Mouse (Mus musculus): Measurements from ENCODE around the gene Chd1. TPM values are rescaled to one million over a fixed set of nuclear protein-coding genes. Genes with fewer than 3 reads are reported as not detected.
A peak's percentile ranks its signal among the peaks of the same experiment; 100 is the strongest.
"Not testable (repeated sequence)": the region's sequence is repeated elsewhere in the genome, so short reads cannot be mapped to it uniquely, and the experiment has no call there.

Chd1 gene
- polyA plus RNA-seq (2017; shearing (Covaris generic)) = 10 to 100 TPM; 16.3 to 17.3 TPM

- ATAC-seq = peak; percentile 61
These were observed at the start of gene Chd1 for GRCm38 (mm10) chr17:15704475-15705300. Gene Chd1 (plus strand): TSS chr17:15704967.

GRCm38 (mm10) chr17:15656881-15657607 lies 47.7 kb upstream of the Chd1 start:
- ATAC-seq = no peak

DNA sequence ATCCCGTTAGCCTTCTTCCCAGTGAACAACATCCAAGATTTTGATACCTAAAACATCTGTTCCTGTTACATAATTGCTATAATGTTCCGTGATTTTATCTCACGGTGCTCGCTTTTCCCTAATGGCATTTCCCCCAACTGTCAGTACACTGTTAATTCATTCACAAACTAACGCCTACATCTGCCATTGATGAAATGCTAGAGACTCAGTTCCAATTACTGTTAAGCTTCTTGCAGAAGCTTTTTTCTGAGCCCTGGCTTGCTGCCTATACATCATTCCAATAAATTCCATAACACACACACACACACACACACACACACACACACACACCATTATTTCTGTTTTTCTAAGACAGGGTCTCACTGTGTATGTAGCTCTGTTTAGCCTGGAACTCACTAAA lies 31.9 kb upstream of the Chd1 start:
- no peak for ATAC-seq

DNA sequence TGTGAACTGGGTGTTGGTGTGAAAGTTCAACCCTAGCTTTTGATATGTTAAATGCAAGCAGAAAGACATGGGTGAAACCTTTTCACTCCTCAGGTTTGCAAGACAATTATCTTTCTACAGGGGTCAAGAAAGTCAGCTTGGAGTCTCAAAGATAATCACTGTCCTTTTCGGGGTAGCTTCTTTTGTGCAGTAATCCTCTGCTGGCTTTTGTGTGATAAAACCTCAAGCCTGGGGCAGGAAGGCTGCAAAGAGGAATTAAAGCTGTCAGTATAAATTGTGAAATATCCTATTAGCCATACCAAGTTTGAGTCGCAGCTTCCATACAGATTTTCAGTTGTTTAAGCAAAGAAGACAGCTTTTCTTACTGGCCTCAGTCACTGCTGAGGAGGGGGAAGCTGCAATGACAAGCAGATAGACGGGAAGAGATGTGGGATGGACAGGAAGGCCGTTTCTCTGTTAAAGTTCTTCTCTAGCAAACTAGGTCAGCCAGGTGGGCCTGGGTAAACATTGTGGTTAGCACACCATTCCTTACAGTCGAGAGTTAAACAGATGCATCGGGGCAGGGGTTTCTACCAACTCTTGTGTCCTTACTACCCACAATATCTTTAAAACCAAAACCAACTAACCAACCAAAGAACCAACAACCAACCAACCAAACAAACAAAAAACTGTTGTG lies 26.7 kb upstream of the Chd1 start:
- ATAC-seq = no peak

GRCm38 (mm10) chr17:15679966-15680630 lies 24.7 kb upstream of the Chd1 start:
- no peak for ATAC-seq

DNA sequence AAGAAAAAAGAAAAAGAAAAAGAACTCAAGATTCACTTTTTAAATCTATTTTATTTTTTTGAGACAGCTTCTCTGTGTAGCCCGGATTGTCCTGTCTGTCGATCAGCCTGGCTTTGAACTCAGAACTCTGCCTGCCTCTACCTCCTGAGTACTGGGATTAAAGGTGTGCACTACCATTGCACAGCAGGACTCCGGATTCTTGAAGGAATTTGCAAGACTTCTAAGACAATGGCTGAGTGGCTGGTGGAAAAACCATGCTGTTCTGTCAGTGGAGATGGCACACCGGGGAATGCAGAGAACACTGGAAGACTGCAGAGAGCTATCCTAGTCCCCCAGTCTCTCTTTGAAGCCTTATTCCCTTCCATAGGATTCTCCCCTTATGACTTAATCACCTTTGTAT lies 24.1 kb upstream of the Chd1 start:
- no peak for ATAC-seq

DNA sequence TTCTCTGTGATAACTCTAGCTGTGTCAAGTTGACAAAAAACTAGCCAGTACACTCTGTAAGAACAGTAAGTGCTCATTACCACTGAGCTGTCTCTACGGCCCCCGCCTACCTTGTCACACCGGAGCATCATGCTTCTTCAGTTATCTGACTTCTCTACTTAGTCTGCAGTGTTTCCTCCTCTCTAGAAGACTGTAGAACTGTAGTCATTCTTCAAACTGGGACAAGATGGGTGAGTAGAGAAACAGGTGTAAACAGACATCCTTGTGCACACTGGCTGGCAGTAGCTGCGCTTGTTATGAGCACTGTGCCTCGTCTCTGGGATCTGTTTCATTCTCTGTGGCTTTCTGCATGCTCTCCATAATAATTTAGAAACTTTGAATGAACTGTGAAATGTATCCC lies 18.4 kb upstream of the Chd1 start:
- ATAC-seq = no peak

DNA sequence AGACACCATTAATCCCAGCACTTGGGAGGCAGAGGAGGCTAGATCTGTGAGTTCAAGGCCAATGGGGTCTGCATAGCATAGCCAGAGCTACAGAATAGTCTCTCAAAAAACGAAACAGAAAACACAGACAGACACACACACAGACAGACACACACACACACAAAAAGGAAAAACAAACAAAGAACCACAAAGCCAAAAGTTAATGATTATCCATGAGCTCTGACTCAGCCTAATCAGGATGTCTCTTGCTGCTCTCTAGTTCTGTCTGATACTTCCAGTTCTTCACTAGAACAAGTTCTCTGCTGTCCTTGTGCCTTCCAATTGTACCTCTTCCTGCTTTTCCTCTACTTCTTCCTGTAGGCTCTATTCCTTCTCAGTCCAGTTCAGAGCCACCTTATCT lies 14.5 kb upstream of the Chd1 start:
- ATAC-seq = no peak

- ATAC-seq = no peak
These were observed 9.2 kb upstream of the Chd1 start for GRCm38 (mm10) chr17:15695566-15695965.

GRCm38 (mm10) chr17:15698956-15699355 lies 5.8 kb upstream of the Chd1 start:
- ATAC-seq = no peak

DNA sequence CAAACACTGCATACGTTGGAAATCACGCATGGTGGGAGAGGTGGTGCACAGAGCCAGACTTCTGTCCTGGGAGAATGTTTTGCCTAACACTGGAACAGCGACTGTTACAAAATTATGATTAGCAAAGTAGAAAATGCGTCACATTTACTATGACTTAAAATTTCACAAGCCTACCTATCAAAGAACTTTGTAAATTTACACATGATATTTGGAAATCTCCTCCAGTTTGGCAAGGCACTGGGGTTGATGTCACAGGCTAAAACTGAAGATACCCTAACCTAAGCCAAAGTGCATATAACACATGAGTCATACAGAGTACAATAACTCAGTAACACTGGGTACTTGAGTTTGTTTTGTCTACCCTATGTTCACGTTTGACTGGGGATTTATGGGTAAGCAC lies 3.3 kb upstream of the Chd1 start:
- ATAC-seq = no peak

DNA sequence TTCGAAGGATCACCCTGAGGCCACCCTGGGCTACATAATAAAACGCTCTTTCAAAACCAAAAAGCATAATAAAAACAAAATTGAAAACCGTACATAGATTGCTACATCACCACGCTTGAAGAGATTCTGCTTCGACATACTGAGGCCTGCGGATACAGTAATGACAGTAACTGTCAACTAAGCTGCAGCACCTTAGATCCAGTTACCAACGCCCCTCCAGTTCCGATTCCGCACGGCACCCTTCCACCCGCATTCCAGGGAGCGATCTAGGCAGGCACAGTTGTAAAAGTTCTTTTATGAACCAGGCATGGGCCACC lies 651 bp upstream of the Chd1 start:
- peak; percentile 2 for ATAC-seq

- ATAC-seq = peak; percentile 83
These were observed 827 bp downstream of the Chd1 start for GRCm38 (mm10) chr17:15705303-15706284.

DNA sequence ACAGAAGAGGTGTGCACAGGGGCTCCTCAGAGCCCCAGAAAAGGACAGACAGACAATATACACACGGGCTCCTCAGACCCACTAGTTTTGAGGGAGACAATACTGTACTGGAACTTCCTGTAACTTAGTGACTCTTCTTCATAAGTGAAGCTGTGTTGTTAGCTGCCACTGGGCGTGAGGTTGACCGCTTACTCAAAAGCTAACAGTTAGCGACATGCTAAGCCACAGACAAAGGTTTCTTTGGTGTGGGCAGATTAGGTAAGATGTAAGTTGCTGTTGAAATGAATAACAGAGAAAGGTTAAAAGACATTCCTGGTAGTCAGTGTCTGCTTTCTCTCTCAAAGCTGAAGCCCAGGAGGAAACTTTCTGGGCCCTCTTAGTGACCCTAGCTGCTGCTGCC lies 9.7 kb downstream of the Chd1 start:
- peak; percentile 29 for ATAC-seq

DNA sequence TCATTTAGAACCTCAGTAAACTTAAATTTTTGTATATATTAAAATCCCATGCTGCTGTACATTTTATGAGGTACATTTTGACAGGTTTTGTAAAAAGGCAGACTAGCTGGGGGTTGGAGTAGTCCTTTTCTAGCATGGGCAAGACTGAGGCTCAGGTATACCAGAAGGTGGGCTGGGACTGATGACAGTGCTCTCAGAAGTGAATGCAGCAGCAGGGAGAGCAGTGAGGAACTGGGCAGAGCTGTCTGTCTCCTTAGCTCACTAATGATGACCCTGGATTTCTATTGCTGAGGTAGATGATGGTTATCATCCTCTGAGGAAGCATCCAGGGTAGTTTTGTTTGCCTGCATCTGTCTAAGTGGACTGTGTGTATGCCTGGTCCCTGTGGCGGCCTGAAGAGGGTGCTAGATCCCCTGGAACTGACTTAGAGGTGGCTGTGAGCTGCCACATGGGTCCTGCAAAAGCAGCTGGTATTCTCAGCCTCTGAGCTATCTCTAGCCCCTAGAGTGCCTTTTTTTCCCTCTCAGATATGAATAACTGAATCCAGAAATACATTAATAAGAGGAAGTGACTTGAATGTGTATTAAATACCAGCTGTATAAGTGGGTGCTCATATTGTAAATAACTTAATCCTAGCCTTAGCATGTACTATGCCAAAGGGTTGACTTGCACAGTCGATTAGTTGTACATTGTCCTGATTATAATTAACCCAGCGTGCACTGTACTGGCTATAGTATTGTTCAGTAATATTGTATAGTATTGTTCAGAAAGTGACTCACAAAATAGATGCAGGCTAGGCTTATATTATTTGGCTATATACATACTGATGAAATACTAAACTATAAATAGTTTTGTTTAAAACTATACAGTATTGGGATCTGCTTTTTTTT lies 10.5 kb downstream of the Chd1 start:
- ATAC-seq = peak; percentile 81

GRCm38 (mm10) chr17:15715940-15716339 lies 11.2 kb downstream of the Chd1 start:
- ATAC-seq = no peak

- ATAC-seq = no peak
These were observed 16.1 kb downstream of the Chd1 start for GRCm38 (mm10) chr17:15720841-15721240.

- ATAC-seq = peak; percentile 71
These were observed 18.5 kb downstream of the Chd1 start for GRCm38 (mm10) chr17:15723291-15723690.

DNA sequence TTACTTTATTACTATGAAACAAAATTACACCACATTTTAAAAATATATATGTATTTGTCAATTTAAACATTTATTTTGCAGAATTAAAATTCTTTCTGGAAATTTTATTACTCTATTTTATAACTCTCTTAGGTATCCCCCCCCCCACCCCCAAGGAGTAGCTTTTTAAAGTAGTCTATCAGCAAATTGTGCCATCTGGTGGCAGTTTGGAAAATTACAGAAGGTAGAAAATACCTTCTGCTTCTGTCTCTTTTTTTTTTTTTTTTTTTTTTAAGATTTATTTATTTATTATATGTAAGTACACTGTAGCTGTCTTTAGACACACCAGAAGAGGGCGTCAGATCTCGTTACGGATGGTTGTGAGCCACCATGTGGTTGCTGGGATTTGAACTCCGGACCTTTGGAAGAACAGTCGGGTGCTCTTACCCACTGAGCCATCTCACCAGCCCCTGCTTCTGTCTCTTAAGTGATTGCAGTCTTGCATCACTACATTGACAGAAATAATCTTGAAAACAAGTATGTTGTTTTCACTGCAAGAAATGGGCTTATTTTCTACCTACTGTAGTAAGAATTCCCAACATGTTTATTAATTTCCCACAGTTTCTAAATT lies 19.2 kb downstream of the Chd1 start:
- not testable (repeated sequence) for ATAC-seq

DNA sequence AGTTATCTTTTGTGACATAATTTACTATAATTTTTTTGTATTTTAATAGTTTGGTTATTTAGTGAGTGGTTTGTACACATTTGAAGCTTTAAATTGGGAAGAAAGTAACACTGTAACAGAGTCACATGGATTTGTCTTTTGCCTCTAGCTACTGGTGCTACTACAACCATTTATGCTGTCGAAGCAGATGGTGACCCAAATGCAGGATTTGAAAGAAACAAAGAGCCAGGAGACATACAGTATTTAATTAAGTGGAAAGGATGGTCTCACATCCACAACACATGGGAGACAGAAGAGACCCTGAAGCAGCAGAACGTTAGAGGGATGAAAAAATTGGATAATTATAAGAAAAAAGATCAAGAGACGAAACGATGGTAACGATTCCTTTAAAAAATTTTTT lies 26.9 kb downstream of the Chd1 start:
- ATAC-seq = no peak
